Mouse (Mus musculus) gastrocnemius, postnatal 14 days (tissue): ENCODE results near the gene Plpp7. TPM values are rescaled to one million over a fixed set of nuclear protein-coding genes. Genes with fewer than 3 reads are reported as not detected.
A peak's percentile ranks its signal among the peaks of the same experiment; 100 is the strongest.

Experiments used
- DNase-seq: peaks from one replicate; pipeline ENCODE4 v3.0.0; 2021; ENCODE audit warnings: mixed read lengths
- intact Hi-C: fragments of 180-260 bp; cut with DNase I; formaldehyde crosslinking; loops from one replicate; pipeline ENCODE4 v1.15.1; 2025; ENCODE audit warnings: low total_unique reads
- total RNA-seq, 2 experiments: library from RNA; stranded (reverse); gene quantifications; 2 replicates each; pipeline ENCODE4 v1.2.3; 2021

The Plpp7 gene
- total RNA-seq, 2 experiments from 2014 or later: 87.5 to 102 TPM

DNA sequence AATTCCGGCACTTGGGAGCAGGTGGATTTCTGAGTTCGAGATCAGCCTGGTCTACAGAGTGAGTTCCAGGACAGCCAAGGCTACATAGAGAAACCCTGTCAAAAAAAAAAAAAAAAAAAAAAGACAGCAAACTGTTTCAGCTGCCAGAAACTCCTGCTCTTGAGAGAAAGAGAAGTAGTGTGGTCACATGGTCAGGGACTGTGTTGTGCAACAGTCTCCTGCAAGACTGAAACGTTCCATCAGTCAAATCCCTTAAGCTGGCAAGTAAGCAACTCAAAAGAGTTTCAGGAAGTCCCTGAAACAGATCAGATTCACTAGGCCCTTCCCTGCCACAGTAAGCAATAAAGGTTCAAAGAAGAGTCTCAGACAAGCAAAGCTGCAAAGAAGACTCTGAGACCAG is 5.7 kb upstream of the Plpp7 start:
- no peak for DNase-seq
- intact Hi-C loops: loop anchor here (5.0 kb wide), 1 partner anchor 43 kb away; no protein-coding TSS in a partner anchor

DNA sequence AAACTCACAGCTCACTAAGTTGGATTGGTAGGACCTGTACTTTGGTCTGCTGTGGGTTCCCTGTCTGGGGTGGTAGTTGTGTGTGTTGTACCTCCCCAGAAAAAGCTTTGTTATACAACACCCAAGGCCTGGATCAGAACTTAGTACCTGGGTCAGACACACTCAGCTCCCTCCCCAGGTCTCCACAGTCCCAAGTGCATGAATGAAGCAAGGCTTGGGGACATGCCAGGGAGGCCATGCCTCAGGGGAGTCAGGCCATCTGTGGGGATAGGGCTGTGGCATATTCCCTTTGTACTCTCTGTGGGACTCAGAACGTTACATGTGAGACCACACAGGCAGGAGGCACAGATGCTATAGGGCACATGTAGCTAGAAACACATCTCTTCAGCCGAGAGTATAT is 5.2 kb upstream of the Plpp7 start:
- DNase-seq: no peak
- intact Hi-C loops: no loop called here

DNA sequence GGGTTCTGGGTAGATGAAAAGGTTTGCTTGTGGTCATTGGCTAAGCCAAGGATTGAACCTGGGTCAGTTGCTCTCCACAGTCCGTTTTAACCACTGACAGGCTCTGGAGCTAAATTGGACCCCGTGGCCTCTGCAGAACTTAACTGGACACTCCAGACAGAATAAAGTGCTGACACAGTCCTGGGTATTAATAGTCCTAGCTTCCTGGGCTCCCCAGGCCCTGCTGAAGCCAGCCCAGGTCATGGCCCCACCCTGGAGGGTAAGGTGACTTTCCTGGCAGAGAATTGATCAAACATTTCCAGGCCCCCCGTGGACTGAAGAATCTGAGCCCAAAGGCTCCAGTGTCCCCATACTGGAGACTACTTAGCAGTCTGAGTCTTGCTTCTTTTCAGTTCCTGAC is 3.4 kb upstream of the Plpp7 start:
- intact Hi-C loops: no loop called here
- peak; percentile 54 for DNase-seq

DNA sequence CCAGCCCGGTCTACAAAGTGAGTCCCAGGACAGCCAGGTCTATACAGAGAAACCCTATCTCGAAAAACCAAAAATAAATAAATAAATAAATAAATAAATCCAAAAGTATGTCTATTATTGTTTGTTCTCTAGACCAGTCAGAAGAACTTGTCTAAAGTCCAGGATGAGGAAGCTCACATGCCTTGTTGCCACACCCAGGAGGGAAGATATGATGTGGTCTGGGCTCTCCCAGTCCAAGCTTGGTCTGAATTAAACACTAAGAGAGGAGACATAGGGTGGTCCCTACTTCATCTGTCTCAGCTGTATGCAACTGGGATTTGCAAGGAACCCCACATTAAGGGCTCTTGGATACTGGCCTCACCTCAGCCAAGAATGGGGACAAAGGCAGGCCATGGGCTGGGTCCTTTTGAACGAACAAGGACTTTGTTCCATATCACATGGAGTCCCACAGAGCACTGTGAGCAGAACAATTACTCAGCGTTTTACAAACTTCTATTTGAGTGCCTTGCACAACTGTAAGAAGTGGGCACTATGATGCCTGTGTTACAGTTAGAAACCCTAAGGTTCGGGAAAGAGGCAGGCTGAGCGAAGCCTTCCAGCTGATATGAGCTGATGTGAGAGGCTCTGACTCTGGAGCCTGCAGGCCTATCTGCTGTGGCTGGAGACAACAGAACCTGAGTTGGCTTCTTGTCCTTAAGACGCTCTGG is 1.2 kb upstream of the Plpp7 start:
- intact Hi-C loops: no loop called here

DNA sequence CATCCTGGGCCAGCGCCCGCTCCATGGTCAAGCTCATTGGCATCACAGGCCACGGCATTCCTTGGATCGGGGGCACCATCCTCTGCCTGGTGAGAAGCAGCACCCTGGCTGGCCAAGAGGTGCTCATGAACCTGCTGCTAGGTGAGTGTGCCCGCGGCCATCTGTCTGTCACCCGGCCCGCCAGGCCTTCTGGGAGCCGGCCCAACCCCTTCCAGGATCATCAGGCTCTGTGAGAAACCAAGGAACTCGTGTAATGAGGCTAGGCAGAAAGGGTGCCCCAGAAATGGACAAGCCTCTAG is 743 bp downstream of the Plpp7 start:
- intact Hi-C loops: no loop called here
- DNase-seq: peak; percentile 57

More for the DNA sequence above, 1.2 kb upstream of the Plpp7 start:
- DNase-seq: no peak

DNA sequence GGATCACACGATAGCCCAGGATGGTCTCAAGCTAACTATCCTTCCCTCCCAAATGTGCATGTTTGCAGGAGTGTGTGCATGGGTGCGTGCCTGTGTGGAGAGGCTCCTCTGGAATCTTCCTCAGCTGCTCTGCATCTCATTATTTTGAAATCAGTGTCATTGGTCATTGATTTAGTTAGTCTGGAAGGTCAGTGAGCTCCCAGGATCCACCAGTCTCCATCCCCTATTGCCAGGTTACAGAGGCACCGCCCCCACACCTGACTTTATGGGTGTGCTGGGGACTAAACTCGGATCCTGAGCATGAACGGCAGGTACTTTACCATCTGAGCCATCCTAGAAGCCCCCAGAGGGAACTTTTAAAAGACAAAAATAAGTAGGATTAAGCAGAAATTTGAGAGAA is 7.6 kb downstream of the Plpp7 start:
- no peak for DNase-seq
- intact Hi-C loops: no loop called here

DNA sequence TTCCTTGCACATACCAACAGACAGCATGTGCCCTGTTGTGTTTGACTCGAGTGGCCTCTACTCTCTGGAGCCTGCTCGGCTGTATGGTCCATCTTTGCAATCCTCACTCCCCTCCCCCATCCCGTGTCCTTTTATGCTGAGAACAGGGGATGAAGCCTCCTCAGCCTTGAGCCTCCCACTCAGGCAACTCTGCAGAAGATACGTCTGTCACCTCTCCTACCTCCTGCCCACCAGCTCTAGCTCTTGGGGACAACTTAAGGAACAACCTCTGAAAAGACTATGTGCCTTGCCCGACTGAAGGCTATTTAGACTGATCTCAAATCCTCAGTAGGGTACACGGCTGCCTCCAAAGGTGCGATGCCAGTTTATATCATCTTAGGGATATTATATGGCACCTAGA is 8.2 kb downstream of the Plpp7 start:
- DNase-seq: no peak
- intact Hi-C loops: no loop called here

DNA sequence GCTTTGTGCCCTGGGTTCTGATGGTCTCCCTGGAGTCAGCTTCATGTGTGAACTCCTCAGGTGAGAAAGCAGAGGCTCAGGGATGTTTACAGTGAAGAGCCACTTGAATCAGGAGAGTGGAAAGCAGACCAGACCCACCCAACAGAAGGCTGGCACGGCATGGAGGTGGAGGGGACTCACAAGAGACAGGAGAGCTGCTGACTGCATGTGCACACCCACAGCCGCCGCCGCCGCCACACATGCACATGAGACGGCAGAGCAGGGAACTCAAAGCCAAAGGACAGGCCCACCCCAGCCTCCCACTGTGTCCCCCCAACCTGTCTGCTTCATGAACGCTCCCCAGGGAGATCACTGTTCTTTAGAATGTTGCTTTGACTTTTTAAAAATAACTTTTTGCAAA is 8.8 kb downstream of the Plpp7 start:
- DNase-seq: no peak

DNA sequence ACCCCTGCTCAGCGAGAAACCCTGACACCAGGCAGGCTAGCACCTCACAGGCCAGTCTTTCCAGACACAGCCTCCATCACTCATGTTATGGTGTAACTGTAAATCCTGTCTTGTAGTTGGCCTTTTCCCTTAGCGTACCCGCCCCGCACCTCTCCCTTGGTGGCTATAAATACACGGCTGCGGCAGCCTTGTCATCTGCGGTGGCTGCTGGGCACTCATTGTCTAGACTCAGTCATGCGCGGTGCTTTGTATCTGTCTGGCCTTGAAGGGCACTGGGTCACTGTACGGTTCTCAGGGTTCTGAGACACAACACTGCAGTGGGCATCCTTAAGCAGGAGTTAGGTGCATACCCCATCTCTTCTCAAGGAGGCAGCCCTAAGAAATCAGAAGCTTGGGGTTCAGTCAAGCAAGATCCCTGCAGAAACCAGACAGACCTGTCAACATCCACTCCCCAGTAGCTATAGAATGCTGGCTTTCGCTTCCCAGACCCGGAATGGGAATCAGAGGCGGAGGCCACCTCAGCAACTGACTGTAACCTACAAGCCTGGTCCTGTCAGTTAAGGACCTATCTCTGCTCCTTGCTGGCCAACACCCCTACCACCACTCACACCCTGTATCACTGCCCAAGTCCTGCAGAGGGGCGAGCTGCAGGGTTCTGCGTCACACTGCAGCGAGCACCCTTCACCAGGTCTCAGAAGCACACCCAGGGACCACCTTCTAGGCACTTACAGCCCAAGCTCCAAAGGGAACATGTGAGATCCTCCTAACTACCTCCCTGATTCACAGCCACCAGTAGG is 10.0 kb downstream of the Plpp7 start:
- DNase-seq: no peak

More for the DNA sequence above, 8.8 kb downstream of the Plpp7 start:
- intact Hi-C loops: no loop called here

DNA sequence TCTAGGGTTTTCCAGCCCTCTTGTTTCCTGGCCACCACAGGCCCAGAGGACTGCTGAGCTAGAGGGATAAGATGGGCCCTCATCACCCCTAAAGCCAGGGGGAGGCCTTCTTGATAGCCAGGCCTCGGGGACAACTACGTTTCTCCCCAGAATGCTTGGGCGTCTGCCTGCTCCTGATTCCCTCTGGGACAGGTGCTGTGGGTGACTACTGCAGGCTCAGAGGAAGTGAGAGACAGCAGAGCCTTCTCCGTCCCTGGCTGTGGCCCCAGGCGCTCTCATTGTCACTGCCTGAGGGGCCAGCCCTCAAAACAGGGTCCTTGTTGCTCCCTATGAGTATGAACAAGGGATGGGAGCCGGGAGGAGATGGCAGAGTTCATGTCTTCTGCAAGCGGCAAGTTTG is 10.6 kb downstream of the Plpp7 start:
- DNase-seq: no peak
- intact Hi-C loops: no loop called here

More for the DNA sequence above, 10.0 kb downstream of the Plpp7 start:
- intact Hi-C loops: no loop called here

DNA sequence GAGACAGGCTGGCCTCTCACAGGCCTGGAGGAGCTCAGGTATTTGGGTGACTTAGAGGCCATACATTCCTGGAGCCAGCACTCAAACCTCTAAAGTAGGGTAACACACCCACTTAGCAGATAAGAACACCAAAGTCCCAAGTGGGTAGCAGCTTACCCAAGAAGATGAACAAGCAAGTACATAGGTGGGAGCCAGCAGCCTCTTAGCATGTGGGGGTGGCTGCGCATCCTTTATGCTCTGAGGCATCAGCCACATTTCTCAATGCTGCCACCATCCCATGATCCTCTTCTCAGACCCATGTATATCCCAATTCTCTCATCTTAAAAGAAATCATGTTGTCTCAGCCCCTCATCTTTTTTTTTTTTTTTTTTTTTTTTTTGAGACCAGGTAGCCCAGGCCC is 15.9 kb downstream of the Plpp7 start:
- no peak for DNase-seq
- intact Hi-C loops: no loop called here

DNA sequence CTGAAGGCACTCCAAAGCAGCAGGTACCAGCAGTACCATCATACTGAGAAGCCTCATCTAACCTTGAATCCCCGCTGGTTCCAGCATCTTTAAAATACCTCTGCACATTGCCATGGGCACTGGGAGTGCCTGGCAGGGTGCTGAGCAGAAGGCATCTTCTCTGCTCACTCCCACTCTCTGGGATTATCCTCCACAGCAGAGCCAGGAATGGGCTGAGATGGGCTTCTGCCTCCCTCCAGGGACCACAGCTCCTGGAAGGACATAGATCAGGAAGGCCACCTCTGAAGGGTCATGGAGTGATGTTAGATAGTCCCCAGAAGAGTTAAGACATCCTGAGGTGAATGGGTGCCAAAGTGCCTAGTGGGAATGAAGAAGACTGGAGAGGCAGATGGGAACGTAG is 17.2 kb downstream of the Plpp7 start:
- no peak for DNase-seq
- intact Hi-C loops: no loop called here

DNA sequence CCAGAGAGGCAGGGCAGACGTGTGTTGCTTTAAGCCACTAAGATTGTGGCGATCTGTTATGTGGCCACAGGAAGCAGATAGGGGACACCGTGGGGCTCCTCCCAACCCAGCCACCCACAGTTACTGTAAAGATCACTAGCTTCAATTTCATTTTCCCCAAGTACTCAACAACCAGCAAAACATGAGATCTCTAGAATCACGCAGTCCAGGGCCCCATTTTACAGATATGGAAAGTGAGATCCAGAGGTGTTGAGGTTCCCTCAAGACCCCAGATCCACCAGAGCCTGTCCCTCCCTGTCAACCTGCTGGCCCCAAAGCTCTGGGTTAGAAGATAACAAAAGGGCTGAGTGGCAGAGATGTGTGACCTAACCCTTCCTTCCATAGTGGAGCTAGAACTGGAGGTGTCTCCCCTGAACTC is 20.5 kb downstream of the Plpp7 start:
- intact Hi-C loops: no loop called here
- no peak for DNase-seq

DNA sequence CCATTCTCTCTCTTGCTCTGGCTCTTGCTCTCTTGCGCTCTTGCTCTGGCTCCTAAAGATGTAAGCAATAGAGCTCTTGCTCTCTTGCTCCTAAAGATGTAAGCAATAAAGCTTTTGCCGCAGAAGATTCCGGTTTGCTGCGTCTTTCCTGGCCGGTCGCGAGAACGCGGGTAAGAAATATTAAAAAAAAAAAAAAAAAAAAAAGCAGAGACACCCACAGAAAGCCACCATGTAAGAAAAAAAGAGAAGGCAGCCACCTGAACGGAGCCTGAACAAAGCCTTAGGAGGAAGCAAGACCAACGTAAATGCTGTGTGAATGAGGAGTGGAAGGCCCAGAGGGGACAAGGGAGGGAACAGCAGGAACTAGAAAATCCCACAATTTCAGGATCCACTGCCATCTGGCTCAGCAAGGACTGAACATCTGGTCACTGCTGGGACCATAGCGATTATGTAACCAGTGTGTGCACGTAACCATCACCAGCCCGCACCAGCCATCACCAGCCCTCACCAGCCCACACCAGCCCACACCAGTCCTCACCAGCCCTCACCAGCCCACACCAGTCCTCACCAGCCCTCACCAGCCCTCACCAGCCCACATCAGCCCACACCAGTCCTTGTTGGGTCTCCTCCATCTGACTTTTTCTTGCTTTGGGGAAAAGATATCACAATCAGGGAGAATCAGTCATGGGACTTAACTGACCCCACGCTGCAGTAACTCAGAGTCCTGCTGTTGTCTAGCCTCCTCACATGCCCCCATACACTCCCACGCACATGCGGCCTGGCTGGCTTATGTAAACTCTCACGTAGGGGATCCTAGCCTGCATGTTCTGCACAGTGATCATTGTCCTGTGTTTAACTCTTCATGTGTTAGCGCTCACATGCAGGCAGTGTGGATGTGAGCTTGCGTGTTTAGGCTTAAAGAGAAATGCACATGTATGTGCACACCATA is 24.7 kb downstream of the Plpp7 start:
- intact Hi-C loops: no loop called here
- DNase-seq: peak; percentile 43

DNA sequence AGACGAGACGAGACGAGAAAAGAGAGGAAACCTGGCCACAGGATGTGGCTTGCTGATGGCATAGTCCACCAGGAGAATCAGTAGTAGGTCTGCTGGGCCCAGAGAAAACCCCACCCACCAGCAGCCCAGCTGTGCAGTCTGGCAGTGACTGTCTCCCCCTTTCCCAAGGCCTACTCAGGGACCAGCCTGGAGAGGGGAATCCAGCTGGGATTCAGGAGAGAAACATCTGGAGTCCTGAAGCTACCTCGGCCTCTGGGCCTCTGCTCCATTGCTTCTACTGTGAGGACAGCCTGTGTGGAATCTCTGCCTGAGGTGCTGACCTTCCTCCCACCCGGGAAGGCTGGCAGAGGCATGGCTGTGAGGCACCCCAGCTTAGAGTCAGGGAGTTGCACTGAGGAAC is 25.8 kb downstream of the Plpp7 start:
- intact Hi-C loops: no loop called here
- peak; percentile 64 for DNase-seq

DNA sequence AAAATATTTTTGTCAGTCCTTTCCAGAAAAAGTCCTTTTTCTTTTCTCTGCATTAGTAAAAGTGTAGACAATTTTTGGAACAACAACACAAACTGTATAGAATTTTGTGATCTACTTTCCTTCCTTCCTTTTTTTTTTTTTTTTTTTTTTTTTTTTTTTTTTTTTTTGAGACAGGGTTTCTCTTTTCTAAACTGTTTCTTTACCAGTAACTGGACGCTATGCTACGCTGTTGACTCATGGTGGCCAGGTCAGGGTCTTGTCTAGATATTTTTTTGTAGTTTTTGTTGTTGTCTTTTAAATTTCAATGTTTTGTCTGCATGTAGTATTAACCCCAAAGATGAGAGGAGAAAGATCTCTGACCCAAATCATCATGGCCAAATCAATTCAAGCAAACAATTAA is 26.5 kb downstream of the Plpp7 start:
- intact Hi-C loops: no loop called here
- DNase-seq: no peak

DNA sequence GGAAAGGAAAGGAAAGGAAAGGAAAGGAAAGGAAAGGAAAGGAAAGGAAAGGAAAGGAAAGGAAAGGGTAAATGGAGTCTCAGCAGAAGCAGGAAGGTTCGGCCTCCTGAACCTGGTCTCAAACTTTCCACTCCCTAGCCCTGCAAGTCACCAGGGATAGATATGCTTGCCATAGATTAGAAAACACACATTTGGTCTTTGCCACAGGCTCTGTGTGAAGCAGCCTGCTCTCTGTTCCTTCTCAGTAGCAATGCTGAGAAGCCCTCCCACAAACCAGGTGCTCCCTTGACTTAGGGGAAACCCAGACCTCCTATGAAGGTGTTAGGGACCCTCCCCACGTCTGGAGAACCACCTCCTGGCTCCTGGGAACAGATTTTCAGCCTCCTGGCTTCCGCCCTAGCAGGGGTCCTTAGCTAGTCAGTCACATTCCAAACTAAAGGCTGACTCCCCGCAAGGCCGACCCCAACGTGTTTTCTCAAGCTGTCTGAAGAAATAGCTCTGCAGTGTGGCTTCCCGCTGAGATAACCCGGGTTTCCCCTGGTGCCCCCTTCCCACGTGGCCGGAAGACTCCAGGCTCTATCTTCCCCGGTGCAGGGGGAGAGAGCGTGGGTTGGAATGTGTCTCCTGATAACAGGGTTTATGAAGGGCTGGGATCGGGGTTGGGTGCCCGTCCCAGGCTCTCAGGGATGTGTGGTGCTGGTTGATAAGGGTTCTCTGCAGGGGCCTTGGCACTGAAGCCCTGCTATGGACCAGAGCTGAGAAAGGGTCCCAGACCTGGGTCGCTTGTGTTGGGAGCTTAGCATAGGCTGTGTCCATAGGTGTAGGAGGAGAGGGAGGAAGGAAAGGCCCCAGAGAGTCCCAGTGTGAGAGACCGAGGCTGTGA is 32.6 kb downstream of the Plpp7 start:
- DNase-seq: no peak
- intact Hi-C loops: no loop called here

DNA sequence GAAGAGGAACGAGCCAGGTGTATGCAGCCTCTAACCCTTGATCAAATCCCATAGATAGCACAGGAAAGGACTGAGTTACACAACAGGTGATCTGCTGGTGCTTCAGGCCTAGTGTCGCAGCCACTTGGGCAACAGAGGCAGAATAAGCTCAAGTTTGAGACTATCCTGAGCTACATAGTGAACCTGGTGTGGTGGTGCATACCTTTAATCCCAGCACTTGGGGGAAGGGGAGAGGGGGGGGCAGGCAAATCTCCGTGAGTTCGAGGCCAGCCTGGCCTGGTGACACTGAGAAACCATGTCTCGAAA is 33.2 kb downstream of the Plpp7 start:
- no peak for DNase-seq
- intact Hi-C loops: no loop called here

DNA sequence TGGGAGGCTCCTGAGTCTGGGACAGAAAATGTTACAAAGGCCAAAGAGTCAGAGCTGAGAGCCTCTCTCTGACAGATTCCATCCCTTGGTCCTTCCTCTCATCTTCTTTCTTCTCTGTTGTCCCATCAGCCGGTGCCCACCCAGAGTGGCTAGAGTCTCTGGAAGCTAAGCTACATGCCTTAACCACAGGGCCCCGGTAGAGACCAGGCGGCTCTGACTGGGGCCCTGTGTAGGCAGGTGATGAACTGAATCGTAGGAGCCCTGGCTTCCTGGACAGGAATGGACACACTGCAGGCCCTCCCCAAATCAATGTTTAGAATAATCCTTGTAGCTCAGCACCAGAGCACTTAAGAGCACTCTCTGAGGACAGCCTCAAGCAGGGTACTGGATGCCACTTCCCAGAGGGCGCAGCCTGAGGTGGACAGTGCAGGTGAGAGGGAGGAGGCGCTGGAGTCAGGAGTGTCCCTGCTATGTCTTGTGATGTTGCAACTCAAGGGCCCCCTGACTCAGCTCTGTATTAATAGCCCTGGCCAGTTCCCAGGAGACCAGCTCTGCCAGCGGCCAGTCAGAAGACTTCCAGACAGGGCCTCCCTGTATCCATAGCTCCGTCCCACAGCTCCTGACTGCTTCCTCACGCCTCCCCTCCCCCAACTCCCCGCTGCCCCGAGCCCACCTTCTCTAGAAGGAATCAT is 34.2 kb downstream of the Plpp7 start:
- intact Hi-C loops: loop anchor here (5.0 kb wide), 2 partner anchors 42 to 87 kb away; no protein-coding TSS in a partner anchor
- peak; percentile 78 for DNase-seq
